Mouse (Mus musculus) urinary bladder, postnatal 25 days (tissue): ENCODE data around the gene Hist1h3b.
A peak's percentile ranks its signal among the peaks of the same experiment; 100 is the strongest.
"Not testable (repeated sequence)": the region's sequence is repeated elsewhere in the genome, so short reads cannot be mapped to it uniquely, and the experiment has no call there.

Source experiments
- DNase-seq: peaks from one replicate; pipeline ENCODE4 v3.0.0; 2022; ENCODE audit warnings: low spot score

The Hist1h3b gene

DNA sequence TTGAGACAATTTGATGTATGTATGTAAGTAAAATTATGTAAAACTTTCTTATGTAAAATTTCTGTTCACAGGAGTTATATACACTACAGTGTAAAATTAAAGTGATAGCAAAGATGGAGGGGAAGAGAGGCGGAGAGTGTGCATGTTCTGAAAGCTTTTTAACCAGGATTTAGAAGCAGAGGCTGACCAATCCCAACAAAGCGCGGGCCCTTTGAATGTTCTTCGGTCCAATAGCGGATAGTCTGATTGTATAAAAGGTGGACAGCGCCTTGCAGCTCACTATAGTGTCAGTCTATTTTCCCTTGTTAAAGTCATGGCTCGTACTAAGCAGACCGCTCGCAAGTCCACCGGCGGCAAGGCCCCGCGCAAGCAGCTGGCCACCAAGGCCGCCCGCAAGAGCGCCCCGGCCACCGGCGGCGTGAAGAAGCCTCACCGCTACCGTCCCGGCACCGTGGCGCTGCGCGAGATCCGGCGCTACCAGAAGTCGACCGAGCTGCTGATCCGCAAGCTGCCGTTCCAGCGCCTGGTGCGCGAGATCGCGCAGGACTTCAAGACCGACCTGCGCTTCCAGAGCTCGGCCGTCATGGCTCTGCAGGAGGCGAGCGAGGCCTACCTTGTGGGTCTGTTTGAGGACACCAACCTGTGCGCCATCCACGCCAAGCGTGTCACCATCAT is at the start of gene Hist1h3b:
Hist1h3b (plus strand) TSS at position 201 of the 675 bp plus-strand sequence.
- peak; percentile 72 for DNase-seq

DNA sequence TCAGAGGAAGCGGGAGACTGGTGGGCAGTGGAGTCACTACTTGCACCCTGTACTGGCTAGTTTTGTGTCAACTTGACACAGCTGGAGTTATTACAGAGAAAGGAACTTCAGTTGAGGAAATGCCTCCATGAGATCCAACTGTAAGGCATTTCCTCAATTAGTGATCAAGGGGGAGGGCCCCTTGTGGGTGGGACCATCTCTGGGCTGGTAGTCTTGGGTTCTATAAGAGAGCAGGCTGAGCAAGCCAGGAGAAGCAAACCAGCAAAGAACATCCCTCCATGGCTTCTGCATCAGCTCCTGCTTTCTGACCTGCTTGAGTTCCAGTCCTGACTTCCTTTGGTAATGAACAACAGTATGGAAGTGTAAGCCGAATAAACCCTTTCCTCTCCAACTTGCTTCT is 49.3 kb upstream of the Hist1h3b start:
- not testable (repeated sequence) for DNase-seq

DNA sequence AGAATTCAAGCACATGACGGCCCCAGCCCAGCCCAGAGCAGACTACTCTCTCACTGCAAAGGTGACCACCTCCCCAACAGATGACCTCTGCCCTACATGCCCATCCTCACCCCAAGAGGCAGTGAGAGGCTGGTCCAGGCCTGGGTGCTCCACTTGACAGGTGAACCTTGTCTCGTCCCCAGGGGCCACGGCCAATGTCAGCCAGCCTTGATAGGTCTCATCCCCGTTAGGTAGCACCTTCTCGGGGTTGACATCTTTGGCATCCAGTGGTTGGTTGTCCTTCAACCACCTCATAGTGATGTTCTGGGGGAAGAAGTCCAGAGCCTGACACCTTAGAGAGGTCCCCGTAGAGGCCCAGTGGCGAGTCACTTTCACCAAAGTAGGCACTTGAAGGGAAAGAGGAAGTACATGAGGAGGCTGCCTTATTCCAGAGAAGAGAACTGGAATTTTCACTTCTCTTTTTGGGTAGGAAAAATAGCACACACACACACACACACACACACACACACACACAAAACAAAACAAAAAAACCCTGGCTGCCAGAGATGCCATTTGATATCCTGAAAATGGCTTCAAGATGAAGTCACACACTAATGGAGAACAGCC is 46.2 kb upstream of the Hist1h3b start:
- no peak for DNase-seq

DNA sequence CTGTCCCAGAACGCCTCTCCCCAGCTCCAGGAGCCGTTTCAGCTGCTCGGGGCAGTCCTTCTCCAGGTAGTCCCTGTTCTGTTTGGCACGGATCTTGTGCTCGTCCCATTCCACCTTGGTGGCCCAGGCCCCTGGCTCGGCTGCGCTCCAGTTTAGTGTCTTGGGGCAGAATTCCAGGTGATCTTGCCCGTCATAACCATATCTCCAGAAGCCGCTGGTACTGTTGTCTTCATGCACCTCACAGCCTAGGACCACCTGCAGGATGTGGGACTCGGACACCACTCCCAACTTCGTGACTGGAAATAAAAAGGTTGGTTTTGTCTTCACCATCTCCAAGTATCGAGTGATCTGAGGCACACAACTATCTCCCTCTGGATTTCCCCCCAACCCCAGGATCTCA is 45.3 kb upstream of the Hist1h3b start:
- no peak for DNase-seq

DNA sequence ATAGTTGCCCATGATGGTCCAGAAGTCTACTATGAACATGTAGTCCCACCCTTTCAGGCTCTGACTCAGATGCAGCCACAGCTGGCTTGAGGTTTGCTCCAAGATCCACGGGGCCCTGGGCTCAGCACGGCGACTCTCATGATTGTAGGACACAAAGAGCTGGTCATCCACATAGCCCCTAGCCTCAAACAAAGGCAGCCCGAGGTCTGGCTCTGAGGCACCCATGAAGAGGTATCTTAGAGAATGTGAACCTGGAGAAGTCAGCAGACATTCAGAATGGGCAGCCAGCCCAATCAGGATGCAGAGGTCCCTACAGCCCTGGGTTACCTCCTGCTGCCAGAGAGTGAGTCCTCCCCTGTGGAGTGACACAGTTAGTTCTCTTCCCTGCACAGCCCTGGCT is 44.0 kb upstream of the Hist1h3b start:
- DNase-seq, result no peak

DNA sequence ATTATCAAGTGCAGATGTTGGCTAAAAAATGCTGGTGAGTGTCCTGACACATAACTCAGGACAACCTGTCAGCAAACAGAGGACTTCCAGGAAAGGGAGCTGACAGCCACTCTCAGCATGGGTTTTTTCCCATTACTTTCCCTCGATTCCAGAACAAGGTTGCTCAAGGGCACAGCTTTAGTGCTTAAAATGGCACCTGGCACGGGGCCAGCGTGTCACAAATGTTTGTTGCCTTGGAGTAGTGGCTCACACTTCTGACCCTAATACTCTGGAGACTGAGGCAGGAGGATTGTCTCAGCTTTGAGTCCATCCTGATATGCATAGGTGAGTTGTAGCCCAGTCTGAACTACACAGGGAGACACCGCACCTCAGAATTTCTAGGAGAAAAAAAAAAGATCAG is 43.4 kb upstream of the Hist1h3b start:
- no peak for DNase-seq

DNA sequence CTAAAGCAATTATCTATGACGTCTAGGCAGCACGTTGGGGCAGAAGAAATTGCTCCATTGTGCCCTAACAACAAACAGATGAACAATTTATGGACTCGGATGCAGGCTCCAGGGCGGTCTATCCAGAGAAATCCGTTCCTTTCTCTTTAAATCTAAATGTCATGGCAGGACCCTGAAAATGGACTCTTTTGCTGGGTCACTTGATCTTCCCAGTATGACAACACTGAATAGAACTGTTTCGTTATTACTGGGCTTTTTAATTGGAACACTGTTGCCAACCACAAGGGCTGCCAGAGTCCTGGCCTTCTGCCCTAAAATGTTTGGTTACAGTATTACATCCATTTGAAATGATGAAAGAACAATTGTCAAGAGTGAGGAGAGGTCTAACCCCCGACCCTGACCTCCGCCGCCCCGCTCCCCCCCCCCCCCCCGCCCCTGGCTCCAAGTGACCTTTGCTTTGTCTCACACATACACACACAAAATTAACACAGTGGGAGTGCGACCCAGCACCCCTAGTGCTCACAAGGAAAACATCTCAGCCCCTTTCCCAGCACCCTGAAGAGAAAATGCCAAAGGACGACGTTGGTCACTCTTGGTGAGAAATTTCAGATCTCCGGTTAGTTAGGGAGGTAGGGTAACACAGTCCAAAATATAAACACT is 42.2 kb upstream of the Hist1h3b start:
- DNase-seq, result no peak

DNA sequence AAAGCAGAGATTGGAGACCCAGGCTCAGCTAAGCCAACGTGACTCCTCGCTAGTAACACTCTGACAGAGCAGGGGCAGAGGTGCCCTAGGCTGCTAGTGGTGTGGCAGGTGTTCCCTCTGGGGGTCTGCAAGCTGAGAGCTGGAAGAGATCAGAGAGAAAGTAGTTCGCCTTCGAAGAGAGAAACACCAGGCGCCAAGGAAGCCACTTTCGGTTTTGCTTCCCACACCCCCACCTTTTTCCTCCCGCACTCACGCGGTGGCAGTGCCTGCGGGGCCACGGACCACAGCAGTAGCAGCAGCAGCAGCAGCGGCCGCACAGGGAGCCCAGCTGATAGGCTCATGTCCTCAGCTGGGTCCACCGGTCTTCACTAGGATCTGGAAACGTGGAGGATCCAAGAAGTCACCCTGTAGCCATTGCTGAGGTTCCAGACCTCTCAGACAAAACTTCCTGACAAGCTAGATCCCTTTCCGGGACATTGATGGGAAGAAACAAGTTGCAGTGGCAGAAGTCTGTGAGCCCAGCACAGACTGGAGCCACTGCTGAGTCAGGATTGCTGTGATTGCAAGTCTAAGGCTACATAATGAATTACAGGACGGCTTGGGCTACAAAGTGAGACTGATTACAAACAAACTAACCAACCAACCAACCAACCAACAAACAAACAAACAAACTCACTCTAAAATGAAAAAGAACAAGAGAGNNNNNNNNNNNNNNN is 41.5 kb upstream of the Hist1h3b start, which contains the start of gene Hfe:
Hfe (minus strand) TSS at position 481 of the 716 bp plus-strand sequence.
- peak; percentile 21 for DNase-seq

DNA sequence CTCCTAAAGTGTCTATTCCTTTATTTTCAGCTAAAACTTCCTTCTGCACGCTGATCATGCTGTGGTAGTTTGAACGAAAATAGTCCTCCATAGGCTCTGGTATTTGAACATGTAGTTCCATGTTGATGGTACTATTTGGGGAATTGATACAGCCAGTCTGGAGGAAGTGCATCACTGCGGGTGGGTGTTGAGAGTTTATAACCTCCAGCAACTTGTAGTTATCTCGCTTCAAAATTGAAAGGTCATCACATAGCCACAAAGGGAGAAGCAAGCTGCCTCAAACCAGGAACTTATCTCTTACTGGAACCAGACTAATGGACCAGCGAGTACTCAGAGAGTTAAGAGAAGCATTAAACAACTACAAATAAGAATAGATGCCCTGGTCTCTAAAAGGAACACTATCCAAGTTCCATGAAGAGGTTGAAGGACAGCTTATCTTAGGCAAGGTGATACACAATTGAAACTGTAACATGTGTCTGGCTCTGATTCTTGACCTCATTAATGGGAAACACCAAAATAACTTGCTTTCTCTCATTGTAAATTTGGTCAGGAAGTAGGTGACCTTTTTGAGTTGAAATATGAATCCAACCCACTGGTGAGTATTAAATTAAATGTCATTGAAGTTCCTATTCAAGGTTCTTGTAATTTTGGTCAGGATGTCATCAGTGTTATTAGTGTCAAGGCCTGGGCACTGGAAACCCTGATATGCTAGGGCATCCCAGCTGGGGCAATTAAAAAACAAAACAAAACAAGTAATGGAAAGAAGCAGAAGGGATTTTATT is 35.6 kb upstream of the Hist1h3b start:
- no peak for DNase-seq

DNA sequence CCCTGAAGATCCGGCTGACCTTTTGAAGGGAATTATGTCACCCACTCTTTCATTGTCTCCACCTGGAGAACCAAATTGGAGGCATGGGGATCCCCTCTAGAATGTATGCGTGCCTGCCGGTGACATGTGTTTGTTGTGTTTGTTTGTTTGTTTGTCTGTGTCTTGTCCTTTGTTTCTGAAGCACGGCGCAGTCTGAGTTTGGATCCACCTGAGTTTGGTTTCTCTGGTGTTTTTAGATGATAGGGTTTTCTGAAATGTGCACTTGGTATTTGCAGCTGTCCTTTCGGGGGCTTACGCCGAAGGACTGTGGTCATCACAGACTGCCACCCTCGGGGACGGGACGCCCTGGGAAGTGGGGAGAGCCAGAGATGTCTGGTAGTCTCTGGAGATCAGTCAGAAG is 34.9 kb upstream of the Hist1h3b start:
- DNase-seq, result no peak

DNA sequence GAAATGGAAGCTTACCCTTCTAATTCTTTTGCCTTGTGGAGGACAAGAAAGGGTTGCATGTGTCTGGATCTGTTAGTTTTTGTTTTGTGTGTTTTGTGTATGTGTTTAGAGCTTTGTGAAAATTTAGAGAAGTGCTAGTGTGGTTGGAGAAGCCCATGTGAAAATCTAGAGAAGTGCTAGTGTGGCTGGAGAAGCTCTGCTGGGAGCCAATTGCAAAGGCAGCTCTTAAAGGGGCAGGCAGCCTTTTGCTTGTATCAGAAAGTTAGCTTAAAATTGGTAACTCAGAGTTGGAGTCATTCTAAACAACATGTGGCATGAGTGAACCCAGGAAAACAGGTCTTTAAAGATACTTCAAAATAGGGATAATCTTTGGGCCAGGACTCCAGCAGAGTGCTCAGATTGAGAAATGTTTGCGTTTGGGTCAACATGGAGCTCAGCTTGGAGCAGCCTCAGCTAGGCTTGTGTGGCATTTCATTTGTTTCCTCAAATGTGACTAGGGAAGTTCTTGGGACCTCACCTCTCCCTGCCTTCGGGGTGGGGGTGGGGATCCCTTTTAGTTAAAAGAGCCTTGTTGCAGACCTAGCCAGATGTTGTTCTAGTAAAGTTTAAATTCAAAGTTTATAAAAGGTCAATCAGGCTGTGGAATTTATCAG is 34.3 kb upstream of the Hist1h3b start:
- DNase-seq, result not testable (repeated sequence)

DNA sequence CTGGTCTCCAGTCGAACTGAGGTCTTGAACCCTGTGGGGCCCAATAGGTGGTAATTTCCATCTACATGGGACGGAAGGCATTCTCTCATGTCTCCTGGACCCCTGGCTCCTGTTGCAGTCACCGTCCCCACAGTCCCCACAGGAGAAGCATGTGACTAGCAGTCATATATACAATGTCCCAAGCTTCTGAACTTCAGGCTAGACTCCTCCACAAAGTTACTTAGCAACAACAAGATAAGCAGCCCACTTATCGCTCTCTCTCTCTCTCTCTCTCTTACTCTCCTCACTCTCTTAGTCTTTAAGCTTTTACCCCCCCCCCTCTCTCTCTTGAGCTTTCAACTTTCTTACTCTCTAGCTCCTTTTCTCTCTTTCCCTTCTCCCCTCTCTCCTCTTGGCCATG is 27.8 kb upstream of the Hist1h3b start:
- no peak for DNase-seq

DNA sequence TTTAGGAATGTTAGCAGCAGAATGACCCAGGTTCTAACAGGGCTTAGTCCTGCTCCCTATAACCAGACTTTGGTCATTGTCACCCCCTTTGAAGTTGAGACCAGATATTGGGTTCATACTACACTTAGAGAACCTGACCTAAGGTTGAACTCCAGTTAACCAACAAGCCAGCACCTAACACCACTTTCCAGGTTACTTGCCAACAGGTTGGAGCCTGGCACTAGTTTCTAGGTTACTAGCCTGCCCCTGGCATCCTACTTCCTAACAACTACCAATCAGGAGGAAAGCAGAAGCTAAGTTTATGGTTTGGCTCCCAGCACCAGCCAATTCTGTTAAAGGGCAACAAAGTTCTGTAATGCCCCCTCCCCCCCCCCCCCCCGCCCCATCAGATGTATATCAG is 26.9 kb upstream of the Hist1h3b start:
- DNase-seq, result no peak

DNA sequence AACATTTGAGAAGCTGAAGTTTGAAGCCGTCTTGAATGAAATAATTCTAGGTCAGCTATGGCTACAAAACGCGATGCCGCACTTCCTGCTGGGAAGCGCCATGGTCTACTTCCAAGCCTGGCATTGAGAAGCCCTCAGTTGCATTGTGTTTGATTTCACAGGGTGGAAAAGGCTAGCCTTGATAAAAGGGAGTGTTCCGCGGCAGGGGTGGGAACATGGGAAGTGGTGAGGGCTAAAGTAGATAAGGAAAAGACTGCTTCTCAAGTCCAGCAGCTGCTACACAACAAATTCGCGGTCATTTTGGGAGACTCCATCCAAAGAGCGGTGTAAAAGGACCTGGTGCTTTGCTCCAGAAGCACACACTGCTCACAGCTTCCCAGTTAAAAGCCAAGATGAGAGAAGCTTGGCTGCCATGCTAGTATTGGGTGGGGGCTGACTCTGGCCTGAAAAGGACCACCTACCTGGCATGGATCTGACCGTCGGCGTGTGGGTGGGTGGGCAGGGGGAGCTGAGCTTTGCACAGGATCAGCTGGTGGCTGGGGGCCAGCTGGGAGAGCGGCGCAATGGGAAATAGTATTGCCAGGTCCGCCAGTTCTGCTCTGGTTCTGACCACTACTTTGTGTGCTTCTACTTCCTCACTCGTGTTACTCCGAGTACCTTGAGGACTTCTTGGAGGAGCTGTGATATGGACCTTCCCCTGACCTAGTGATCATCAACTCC is 23.4 kb upstream of the Hist1h3b start:
- DNase-seq, result no peak

DNA sequence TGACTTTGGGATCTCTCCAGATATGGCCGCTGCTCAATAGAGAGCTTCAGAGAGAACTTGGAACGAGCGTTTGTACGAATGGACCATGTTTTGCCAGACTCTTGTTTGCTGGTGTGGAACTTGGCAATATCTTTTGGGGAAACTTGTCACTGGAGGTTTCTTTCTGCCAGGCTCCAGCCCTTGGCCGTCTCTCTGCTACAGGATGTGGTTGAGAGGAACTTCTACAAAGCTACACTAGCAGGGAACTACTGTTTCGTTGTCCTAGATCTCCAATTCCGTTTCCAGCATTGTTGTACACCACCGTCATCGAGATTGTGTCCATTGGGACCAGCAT is 22.9 kb upstream of the Hist1h3b start:
- no peak for DNase-seq

DNA sequence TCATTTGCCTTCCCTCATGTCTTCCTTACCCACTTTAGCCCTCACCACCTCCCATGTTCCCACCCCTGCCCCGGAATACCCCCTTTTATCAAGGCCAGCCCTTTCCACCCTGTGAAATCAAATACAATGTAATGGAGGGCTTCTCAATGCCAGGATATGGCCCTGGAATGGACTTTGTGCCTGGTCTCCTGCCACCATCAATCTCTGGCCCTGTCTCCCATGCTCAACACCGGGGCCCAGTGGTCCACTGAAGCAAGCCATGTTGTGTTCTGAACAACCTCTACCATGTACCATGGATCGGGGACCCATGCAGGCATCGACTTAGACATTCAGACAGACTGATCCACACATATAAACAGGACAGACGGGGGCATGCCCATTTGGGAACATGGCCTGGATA is 22.4 kb upstream of the Hist1h3b start:
- no peak for DNase-seq

DNA sequence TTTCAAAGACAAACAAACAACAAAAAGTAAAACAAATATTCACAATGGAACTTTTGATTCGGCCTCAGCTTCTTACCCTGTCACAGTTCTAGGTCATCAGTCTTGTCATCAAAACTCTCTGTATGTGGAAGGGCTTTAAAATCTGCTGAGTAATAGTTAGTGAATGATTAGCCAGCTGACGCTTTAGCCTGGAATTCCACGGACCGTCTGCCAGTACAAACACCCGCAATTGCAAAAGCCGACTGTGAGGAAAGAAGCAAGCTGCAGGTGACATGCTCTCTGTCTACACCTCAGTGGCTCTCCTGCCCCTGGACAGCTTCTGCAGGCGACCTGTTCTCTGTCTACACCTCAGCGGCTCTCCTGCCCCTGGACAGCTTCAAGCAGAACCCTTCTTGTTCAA is 21.6 kb upstream of the Hist1h3b start:
- no peak for DNase-seq

DNA sequence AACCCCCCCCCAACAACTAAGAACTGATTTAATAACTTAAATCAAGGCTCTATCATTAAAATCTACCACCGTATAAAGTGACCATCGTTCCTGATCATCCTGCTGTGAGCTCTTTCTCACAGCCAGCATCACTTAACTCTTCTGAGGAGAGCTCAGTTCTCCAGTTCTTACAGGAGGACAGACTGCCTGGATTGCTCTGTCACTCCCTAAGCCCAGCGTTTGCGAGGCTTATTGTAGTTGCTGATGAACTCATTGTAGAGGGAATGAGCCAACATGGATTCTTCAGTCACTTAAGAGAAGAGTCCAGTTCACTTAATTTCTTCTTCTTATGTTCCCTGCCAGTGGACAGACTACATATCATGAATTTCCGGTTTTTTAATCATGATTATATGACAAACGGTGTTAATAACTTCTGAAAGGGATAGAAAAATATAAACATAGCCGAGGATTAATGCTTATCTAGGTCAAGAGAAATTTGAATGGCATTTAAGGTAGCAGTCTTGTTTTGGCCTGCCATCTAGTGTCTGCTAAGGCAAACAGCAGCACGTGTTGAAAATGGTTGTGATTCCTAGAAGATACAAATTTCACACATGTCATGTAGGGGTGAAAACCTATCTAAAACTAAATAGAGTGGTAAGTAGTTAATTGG is 19.8 kb upstream of the Hist1h3b start:
- no peak for DNase-seq

DNA sequence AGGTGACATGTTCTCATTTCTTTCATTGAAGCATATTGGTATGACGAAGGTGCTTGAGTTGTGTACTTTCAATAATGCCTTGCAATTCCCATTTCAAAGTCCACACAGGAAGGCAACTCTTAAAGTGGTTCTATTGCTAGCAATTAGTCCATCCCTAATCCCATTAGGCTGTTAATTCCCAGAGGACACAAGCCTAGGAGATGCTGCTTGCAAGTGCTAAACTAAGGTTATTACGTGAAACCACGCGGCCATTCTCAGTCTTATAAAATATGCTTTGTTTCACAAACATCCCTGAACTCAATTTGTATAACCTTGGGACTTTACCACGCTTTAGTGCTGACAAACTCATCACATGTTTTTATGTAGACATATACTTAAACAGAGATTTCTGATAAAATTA is 15.0 kb upstream of the Hist1h3b start:
- no peak for DNase-seq

DNA sequence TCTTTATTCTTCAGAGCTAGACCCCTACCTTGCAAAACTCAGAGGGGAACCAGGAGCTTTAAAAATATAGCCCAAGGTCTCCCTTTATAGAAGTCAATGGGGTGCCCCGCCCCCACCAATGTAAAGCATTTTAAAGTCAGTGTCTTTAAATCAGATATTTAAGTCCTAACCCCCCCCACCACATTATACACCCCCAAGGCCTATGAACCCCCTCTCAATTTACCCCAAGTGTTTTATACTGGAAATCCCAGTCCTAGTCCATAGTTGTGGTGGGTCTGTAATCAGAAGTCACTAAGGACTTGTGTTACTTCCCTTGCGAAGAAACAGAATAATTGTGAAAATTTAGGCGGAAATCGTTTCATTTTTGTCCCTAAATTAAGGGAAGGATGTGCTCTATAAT is 14.0 kb upstream of the Hist1h3b start:
- no peak for DNase-seq
